Mouse (Mus musculus) forebrain, postnatal 0 days (tissue): ENCODE results near the gene Ptpn7. TPM values are rescaled to one million over a fixed set of nuclear protein-coding genes. Genes with fewer than 3 reads are reported as not detected.
"Not testable (repeated sequence)": the region's sequence is repeated elsewhere in the genome, so short reads cannot be mapped to it uniquely, and the experiment has no call there.

ENCODE experiments used
- ATAC-seq: fragments of 200-750 bp; cut with Nextera tagmentation; 2 replicates; pipeline ENCODE4 v1.8.0; 2017; ENCODE audit warnings: mild to moderate bottlenecking, moderate library complexity
- DNase-seq: peaks from one replicate; pipeline ENCODE4 v3.0.0-alpha.2; 2015
- H3K27ac ChIP-seq: fragments of 300-500 bp; sonication (generic); 2 replicates; pipeline ENCODE4 v1.5.1; 2014; ENCODE audit warnings: low read depth, mild to moderate bottlenecking, antibody characterized with exemption, low read length, moderate library complexity, mixed read lengths
- H3K27me3 ChIP-seq: fragments of 300-500 bp; sonication (generic); 2 replicates; pipeline ENCODE4 v1.6.1; 2014; ENCODE audit warnings: mild to moderate bottlenecking, low read length, mixed read lengths; ENCODE audit not compliant: insufficient read depth
- H3K36me3 ChIP-seq: fragments of 300-500 bp; sonication (generic); 2 replicates; pipeline ENCODE4 v1.6.1; 2014; ENCODE audit warnings: mild to moderate bottlenecking, moderate library complexity; ENCODE audit not compliant: insufficient read depth
- H3K4me1 ChIP-seq: fragments of 300-500 bp; sonication (generic); 2 replicates; pipeline ENCODE4 v1.6.1; 2014; ENCODE audit warnings: antibody characterized with exemption; ENCODE audit not compliant: insufficient read depth
- H3K4me2 ChIP-seq: fragments of 300-500 bp; sonication (generic); 2 replicates; pipeline ENCODE4 v1.6.1; 2014; ENCODE audit warnings: low read depth, mild to moderate bottlenecking, moderate library complexity
- H3K4me3 ChIP-seq: fragments of 300-500 bp; sonication (generic); 2 replicates; pipeline ENCODE4 v1.5.1; 2014; ENCODE audit warnings: low read depth, low read length, mixed read lengths
- H3K9ac ChIP-seq: fragments of 300-500 bp; sonication (generic); 2 replicates; pipeline ENCODE4 v1.6.1; 2014; ENCODE audit warnings: mild to moderate bottlenecking
- H3K9me3 ChIP-seq: fragments of 300-500 bp; sonication (generic); 2 replicates; pipeline ENCODE4 v1.6.1; 2016; ENCODE audit warnings: low read length
- CTCF ChIP-seq: sonication (generic); IDR thresholded peaks from 2 replicates; pipeline ENCODE4 v1.5.1; 2016; ENCODE audit warnings: antibody characterized with exemption, control low read depth, low read depth
- WGBS: fragments of 180-500 bp; shearing (Covaris S2); extraction: QIAGEN DNeasy Blood & Tissue Kit; methylation state at CpG from one replicate; pipeline ENCODE4 v1.1.7; 2014; 5-methylcytosine and 5-hydroxymethylcytosine counted together
- polyA plus RNA-seq: library from polyadenylated mRNA; unstranded; fragments of >200 nt; fragmentation: Nextera tagmentation; extraction: Ambion mirVana; gene quantifications from 2 replicates; pipeline ENCODE4 v1.2.1, GENCODE M21; 2015
- total RNA-seq: library from RNA; depleted of rRNA; stranded (reverse); fragments of >200 nt; gene quantifications from 2 replicates; pipeline ENCODE4 v1.2.3, GENCODE M21; 2014; rRNA removed

The Ptpn7 gene
- total and polyA plus RNA-seq, 2 experiments from 2014 or later = 0.10 to 0.12 TPM

DNA sequence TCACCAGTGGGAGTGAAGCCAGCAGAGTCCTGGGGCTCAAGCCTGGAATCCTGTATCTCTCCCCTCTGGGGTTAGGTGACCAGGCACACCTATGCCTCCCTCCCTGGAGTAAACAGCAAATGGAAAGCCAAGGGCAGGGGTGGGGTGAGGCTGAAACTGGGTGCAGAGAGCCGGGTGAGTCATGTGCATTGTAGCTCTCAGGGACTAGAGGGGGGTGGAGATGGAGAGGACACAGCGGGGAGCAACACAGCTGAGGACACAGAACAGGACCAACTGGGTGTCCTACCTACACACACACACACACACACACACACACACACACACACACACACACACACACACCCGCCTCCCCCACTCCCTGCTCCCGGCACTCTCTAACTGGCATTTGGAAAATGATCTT, 50.9 kb downstream of the Ptpn7 start:
- Histone ChIP-seq H3K27me3 (no peaks in the 10 kb centered on the region), H3K9ac (no peak overlapping the region), H3K4me1 (no peaks in the 10 kb centered on the region), H3K4me3 (no peak overlapping the region), H3K36me3 (no peaks in the 10 kb centered on the region), H3K27ac (no peak overlapping the region), H3K4me2 (no peak overlapping the region), H3K9me3 (no peaks in the 10 kb centered on the region)
- ATAC-seq = no peak
- 87% methylated on average over 4 of the region's 4 CpGs for WGBS
- no peak for DNase-seq
- TF ChIP-seq CTCF = no peak

DNA sequence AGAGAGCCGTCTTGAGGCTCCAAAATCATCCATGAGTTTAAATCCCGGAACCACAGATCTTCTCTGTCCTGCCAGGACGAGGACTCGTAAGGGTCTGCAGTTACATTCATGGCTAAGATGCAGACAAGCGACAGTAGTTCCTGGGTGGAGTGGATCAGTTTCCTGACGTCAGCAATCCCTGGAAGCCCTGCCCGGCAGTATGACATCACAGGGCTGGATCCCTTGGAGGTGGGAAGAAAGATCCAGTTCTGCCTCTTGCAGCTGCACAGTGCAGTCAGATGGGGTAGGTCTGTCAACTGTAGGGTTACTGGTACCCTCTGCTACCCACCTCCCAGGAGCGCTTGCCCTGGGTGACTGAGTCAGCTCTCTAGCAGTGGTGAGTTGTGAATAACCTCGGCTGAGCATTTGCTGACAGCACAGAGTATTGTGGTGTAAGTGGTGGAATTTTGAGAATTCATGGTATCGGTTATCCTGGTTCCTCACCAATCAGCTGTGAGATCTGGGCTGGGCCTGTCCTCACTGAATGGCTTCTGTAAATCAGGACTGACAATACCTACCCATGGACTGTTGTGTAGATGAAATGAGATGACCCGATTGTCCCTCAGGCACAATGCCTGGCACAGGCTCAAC, 51.6 kb downstream of the Ptpn7 start:
- no peak for DNase-seq
- Histone ChIP-seq H3K27ac (no peak overlapping the region), H3K4me3 (no peak overlapping the region), H3K27me3 (no peaks in the 10 kb centered on the region), H3K9me3 (no peaks in the 10 kb centered on the region), H3K4me2 (no peak overlapping the region), H3K36me3 (no peaks in the 10 kb centered on the region), H3K9ac (no peak overlapping the region), H3K4me1 (no peaks in the 10 kb centered on the region)
- 80% methylated on average over 11 of the region's 11 CpGs for WGBS
- no peak for ATAC-seq
- no peak for TF ChIP-seq CTCF

DNA sequence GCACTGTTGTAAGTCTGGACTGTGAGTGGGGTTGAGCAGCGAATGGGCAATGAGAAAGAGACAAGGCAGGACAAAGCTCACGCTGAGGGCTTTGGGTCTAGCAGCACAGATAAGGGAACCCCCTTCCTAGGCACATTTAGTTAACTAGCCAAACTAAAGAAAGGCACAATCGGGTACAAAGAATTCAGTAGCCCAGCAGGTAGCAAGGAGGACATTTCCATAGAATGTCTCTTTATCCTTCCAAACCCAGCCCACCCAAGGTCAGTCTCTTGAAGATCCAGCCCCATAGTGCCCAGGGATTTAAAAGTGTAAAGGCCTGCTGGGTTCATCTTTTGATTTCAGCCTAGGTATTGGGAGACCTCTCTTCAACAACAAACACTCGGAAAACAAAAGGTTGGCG, 53.4 kb downstream of the Ptpn7 start:
- no peak for ATAC-seq

DNA sequence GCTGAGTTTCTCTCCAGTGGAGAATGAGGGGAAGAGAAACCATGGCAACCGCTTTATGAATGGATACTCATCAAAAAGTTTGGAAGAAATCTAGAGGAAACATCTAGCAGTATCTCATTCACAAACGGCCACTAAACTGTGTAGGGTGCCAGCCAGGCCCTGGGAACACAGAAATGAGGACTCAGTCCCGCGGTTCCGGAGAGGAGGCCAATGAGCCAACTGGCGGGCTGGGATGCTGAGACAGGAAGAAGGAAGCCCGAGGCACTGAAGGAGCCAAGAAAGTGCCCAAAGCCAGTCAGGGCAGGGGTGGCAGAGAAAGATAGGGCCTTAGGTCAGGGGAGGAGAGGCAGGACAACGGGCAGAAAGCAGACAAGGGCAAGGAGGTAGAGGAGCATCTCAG, 53.9 kb downstream of the Ptpn7 start:
- ATAC-seq (peak; percentile 29), DNase-seq (peak; percentile 16)
- H3K36me3 ChIP-seq = no peaks in the 10 kb centered on the region
- no peaks in the 10 kb centered on the region for H3K4me1 ChIP-seq
- H3K4me2 ChIP-seq = no peak overlapping the region
- H3K4me3 ChIP-seq = no peak overlapping the region
- no peaks in the 10 kb centered on the region for H3K9me3 ChIP-seq
- no peak overlapping the region for H3K27ac ChIP-seq
- 23% methylated on average over 8 of the region's 8 CpGs for WGBS
- TF ChIP-seq CTCF = no peak
- no peaks in the 10 kb centered on the region for H3K27me3 ChIP-seq
- no peak overlapping the region for H3K9ac ChIP-seq

More for the DNA sequence above, 53.4 kb downstream of the Ptpn7 start:
- Histone ChIP-seq H3K36me3 (no peaks in the 10 kb centered on the region), H3K27ac (no peak overlapping the region), H3K9ac (no peak overlapping the region), H3K4me1 (no peaks in the 10 kb centered on the region), H3K4me2 (no peak overlapping the region), H3K4me3 (no peak overlapping the region), H3K27me3 (no peaks in the 10 kb centered on the region), H3K9me3 (no peaks in the 10 kb centered on the region)
- no peak for TF ChIP-seq CTCF
- DNase-seq = no peak
- WGBS = 26% methylated on average over 5 of the region's 5 CpGs

DNA sequence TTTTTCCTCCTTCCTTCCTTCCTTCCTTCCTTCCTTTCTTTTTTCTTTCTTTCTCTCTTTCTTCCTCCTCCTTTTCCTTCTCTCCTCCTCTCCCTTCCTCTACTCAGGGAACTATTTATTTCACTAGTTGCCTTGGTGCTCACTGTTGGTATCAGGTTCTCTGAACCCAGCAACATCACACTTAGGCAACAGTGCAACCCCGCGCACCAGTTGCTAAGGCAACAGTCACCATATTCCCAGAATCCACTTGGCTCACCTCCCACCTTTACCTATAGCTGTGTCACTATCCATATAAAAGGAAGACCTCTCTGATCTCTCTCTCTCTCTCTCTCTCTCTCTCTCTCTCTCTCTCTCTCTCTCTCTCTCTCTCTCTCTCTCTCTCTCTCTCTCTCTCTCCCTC, 54.5 kb downstream of the Ptpn7 start:
- ATAC-seq, H3K4me3 ChIP-seq, H3K4me1 ChIP-seq, H3K9me3 ChIP-seq, H3K27me3 ChIP-seq, H3K4me2 ChIP-seq, H3K36me3 ChIP-seq, H3K9ac ChIP-seq, DNase-seq, H3K27ac ChIP-seq: not testable (repeated sequence)
- 31% methylated on average over 2 of the region's 2 CpGs for WGBS

DNA sequence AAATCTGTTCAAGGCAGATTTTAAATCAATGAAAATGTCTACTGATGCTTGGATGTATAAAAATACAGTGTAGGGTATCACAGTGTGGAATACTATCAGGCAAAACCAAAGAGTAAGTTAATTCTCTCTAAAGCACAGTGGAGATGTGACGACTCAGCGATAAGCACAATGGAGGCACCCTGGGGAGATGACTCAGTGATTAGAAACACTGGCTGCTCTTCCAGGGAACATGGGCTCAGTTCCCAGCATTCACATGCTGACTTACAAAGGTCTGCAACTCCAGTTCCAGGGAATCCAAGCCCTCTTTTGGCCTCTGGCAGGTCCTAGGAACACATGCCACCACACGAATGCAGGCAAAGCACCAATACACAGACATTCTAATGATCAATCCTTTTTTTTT, 55.7 kb downstream of the Ptpn7 start:
- Histone ChIP-seq H3K4me2 (no peak overlapping the region), H3K36me3 (no peaks in the 10 kb centered on the region), H3K4me3 (no peak overlapping the region), H3K27ac (no peak overlapping the region), H3K4me1 (no peaks in the 10 kb centered on the region), H3K9me3 (no peaks in the 10 kb centered on the region), H3K9ac (no peak overlapping the region), H3K27me3 (no peaks in the 10 kb centered on the region)
- peak; percentile 62 for DNase-seq
- WGBS = 8% methylated on average over 3 of the region's 3 CpGs
- TF ChIP-seq CTCF = no peak
- ATAC-seq = no peak

DNA sequence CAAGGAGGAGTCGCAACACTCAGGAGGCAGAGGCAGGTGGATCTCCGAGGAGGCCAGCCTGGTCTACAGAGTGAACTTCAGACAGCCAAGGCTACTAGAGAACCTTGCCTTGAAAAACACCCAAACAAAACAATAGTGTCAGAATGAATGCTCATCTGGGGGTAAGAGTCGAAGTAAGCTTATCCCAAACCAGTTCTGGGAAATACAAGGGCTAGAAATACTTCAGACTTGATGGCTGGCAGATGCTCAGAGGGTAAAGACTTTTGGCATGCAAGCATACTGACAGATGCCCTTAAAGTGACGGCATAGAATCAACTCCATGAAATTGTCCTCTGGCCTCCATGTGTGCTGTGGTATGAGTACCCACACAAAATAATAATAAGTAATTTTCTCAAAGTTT, 56.7 kb downstream of the Ptpn7 start:
- ATAC-seq (no peak), DNase-seq (no peak)
- H3K4me1 ChIP-seq = no peaks in the 10 kb centered on the region
- TF ChIP-seq CTCF = no peak
- H3K4me3 ChIP-seq = no peak overlapping the region
- WGBS = 90% methylated on average over 4 of the region's 4 CpGs
- no peak overlapping the region for H3K4me2 ChIP-seq
- H3K9me3 ChIP-seq = no peaks in the 10 kb centered on the region
- no peaks in the 10 kb centered on the region for H3K27me3 ChIP-seq
- no peak overlapping the region for H3K27ac ChIP-seq
- no peak overlapping the region for H3K9ac ChIP-seq
- H3K36me3 ChIP-seq = no peaks in the 10 kb centered on the region

DNA sequence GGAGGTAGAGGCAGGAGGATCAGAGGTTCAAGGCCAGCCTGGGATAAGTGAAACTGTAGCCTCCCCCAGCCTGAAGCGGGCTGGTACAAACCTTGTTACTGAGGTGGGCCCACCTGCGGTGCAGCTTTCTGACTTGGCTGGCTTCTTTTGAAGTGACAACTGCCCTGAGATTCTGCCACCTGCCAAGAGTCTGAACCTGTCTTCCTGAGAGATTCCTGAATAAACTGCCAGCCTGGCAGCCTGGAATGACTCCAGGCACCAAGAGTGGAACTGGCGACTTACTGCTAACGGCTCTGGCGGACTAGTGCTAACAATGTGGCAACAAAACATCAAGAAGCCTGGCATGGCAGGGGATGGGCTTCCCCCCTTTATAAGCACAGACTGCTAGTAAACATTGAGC, 61.8 kb downstream of the Ptpn7 start:
- not testable (repeated sequence) for H3K4me1 ChIP-seq, H3K9me3 ChIP-seq, H3K9ac ChIP-seq, H3K27ac ChIP-seq, H3K27me3 ChIP-seq, ATAC-seq, H3K36me3 ChIP-seq, H3K4me2 ChIP-seq, H3K4me3 ChIP-seq
- DNase-seq = peak; percentile 29
- 39% methylated on average over 5 of the region's 5 CpGs for WGBS

Other genes starting within 250 kb of the Ptpn7 start
- gene Ppp1r12b, start 176.8 kb upstream of the Ptpn7 start, total RNA-seq = 35.1 and 39.9 TPM in 2 replicates
- 8.3 and 12.4 TPM in 2 replicates for gene Ppp1r12b, start 176.8 kb upstream of the Ptpn7 start, polyA plus RNA-seq
- 5.7 and 5.8 TPM in 2 replicates for gene Ube2t, start 170.1 kb upstream of the Ptpn7 start, total RNA-seq
- 8.7 and 9.0 TPM in 2 replicates for gene Ube2t, start 170.1 kb upstream of the Ptpn7 start, polyA plus RNA-seq
- 1.8 and 2.8 TPM in 2 replicates for gene Lgr6, start 27.4 kb upstream of the Ptpn7 start, total RNA-seq
- 1.1 and 1.6 TPM in 2 replicates for gene Lgr6, start 27.4 kb upstream of the Ptpn7 start, polyA plus RNA-seq
- 315 and 344 TPM in 2 replicates for gene Arl8a, start 14.1 kb downstream of the Ptpn7 start, total RNA-seq
- 428 and 457 TPM in 2 replicates for gene Arl8a, start 14.1 kb downstream of the Ptpn7 start, polyA plus RNA-seq
- 5.9 and 11.2 TPM in 2 replicates for gene Gpr37l1, start 35.0 kb downstream of the Ptpn7 start, total RNA-seq
- 5.3 and 7.6 TPM in 2 replicates for gene Gpr37l1, start 35.0 kb downstream of the Ptpn7 start, polyA plus RNA-seq
- gene Elf3, start 125.9 kb downstream of the Ptpn7 start, total RNA-seq = 0.08 TPM in 1 of 2 replicates, not detected in the other
- gene Elf3, start 125.9 kb downstream of the Ptpn7 start, polyA plus RNA-seq = 0.21 and 0.31 TPM in 2 replicates
- 61.6 and 63.9 TPM in 2 replicates for gene Rnpep, start 151.4 kb downstream of the Ptpn7 start, total RNA-seq
- gene Rnpep, start 151.4 kb downstream of the Ptpn7 start, polyA plus RNA-seq = 43.5 and 49.2 TPM in 2 replicates
- gene Timm17a, start 181.1 kb downstream of the Ptpn7 start, total RNA-seq = 29.9 and 36.1 TPM in 2 replicates
- 141 and 151 TPM in 2 replicates for gene Timm17a, start 181.1 kb downstream of the Ptpn7 start, polyA plus RNA-seq
- 0.31 and 0.52 TPM in 2 replicates for gene Lmod1, start 192.1 kb downstream of the Ptpn7 start, total RNA-seq
- gene Lmod1, start 192.1 kb downstream of the Ptpn7 start, polyA plus RNA-seq = 0.21 TPM in 2 replicates
- 80.9 and 98.2 TPM in 2 replicates for gene Shisa4, start 242.5 kb downstream of the Ptpn7 start, total RNA-seq
- gene Shisa4, start 242.5 kb downstream of the Ptpn7 start, polyA plus RNA-seq = 97.6 and 120 TPM in 2 replicates